Mouse (Mus musculus) urinary bladder, adult 18-20 months (tissue): ENCODE data around the gene Nectin2.
"Not testable (repeated sequence)": the region's sequence is repeated elsewhere in the genome, so short reads cannot be mapped to it uniquely, and the experiment has no call there.

Source experiments
- DNase-seq, 2 experiments: peaks; one replicate each; pipeline ENCODE4 v3.0.0; 2022; ENCODE audit warnings: low spot score in 2 of 2, mixed read lengths in 2 of 2

Gene Nectin2

DNA sequence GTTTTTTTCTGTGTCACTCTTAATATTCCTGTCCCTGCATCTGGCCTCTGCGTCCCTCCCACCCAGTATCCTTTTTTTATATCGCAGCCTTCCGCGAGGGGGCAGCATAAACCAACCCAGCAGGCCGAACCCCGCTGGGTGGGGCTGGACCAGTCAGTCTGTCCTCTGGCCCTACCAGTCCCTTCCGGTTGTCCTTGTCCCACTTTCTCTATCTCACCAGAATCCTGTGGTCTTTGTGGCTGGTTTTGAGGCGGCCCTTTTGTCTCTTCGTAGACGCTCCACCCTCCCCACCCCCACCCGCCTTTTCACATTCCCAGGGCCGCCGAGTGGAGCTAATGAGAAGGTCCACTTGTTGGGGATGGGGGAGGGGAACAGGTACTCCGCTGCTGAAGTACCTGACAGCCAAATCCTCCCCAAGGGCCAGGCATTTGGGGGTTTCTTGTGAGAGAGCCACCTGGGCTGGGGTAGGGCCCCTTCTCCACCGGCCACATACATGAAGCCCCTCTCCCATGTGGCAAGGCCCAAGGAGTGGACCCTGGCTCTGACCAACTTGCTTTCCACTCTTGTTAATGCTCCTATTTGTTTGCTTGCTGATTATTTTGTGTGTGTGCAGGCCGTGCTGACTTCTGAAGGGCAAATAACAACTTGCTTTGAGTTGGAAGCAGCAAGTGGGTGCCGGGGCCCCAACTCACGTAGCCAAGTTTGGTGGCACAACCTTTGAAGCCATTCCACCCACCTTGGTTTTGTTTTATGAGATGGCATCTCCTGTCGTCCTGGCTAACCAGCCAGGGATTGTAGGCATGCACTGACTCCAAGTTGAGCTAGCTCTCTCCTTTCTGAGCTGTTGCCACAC, at the start of gene Nectin2:
TSS of gene Nectin2 (minus strand) at position 267 of the 853 bp plus-strand sequence.
- DNase-seq, result peak; percentile 72 to 86

DNA sequence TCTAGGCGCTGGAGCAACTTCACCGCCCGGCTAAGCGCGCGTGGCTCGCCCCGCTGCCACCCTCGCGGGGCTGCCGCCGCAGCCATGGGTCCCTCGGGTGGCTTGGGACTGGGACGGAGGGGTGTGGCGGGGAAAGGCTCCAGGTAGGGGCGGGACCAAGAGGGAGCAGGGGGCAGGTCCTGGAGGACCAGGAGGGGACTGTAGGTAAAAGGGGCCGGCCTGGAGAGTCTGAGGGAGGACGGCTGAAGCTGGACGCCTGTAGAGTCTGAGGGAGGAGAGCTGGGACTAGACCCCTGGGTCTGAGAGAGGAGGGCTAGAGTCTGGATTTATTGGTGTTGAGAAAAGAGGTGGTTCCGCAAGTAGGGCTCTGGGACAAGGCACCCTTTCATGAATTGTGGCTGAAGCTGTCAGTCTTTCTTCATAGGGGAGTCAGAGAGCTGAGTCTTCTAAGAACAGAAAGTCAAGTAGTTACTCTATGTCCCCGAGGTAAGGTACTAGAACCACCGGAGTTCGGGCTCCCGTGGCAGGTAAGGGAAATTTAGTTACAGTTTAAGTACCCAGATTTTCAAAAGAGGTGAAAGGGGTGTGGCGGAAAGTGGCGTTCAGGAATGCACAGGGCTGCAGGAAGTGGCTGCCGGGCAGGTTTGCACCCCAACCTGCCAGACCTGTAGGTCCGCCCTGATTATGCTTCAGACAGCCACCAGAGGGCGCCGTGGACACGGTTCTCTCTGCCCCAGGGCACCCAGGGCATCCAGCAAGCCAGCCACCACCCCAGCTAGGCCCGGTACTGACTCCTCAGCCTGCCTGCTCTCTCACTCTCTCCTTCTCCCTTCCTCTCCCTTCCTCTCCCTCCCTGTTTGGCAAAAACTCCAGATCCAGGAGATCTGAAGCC, 46.7 kb upstream of the Nectin2 start, which contains the start of gene Cblc:
TSS of gene Cblc (minus strand) at position 113 of the 892 bp plus-strand sequence.
- peak; percentile 86 to 91 for DNase-seq

DNA sequence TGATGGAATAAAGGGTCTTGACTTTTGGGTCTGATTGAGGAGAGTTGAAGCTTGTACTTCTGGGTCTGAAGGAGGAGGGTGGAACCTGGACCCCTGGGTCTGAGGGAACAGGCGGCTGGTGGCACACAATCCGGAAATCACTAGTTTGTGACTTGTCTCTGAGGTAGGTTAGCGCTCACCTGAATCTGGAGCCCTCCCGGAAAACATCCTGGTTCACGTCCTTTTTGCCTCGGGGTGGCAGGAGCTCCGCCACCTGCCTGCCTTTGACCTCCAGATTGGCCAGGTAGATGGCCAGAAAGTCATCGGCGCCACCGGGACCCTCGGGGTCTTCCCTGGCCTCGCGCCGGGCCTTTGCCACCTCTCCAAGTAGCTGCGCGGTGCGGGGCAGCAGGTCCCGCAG, 46.0 kb upstream of the Nectin2 start:
- no peak for DNase-seq

DNA sequence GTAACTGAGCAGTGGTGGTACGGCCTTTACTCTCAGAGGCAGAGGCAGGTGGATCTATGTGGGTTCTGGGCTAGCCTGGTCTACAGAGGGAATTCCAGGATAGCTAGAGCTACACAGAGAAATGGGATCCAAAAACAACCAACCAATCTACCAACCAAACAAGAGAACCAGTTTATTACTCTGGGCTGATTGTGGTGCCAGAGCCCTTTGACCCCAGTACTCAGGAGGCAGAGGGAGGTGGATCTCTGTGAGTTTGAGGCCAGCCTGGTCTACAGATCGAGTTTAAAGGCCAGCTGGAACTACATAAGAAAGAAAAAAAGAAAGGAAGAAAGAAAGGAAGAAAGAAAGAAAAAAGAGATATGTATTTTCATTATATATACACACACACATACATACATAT, 45.0 kb upstream of the Nectin2 start:
- DNase-seq, result no peak

DNA sequence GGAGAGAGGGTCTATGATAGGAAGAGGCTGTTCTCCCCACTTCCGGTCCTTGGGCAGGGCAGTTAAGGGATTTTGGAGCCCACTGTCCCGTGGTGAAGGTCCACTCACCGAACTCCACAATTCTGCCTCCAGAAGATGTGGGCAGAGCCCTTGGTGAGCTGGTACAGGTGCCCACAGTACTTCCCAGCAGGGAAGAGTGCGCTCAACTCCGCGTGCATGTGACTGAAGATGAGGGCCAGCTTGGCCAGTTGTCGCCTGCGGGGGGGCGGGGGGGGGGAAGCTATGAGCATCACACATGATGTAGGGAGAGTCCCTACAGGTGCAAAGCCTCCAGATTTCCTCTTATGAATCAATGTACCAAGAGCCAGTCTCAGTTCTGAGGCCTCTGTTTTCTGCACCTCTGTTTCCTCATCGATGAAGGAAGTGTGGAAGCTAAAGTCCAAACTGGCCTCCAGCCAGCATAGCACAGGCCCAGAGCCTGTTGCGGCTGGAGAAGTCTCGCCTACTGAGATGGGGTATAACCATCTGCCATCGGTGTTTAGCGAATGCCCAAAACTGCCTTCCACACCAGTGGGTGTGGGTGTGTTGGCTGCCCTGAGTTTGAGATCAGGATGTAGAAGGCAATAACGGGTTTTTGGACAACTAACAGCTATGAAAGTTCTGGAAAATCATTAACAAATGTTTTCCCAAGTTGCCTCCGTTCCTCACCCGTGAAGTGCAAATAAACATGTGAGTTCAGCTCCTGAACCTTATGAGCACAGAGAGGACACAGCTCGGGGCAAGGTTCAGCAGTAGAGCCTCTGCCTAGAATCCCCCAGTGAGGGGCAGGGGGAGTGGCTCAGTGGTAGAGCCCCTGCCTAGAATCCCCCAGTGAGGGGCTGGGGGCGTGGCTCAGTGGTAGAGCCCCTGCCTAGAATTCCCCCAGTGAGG, 42.7 kb upstream of the Nectin2 start:
- no peak for DNase-seq

DNA sequence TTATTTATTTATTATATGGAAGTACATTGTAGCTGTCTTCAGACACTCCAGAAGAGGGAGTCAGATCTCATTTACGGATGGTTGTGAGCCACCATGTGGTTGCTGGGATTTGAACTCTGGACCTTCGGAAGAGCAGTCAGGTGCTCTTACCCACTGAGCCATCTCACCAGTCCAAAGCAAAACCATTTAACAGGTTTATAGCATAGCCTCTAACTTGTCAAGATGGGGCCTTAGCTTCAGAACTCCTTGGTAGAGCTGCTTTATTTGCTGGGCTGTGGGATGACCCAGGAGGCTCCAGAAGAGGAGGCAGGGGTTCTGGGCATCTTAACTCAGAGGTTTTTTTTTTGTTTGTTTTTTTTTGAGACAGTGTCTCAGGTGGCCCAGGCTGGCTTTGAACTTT, 41.2 kb upstream of the Nectin2 start:
- DNase-seq, result not testable (repeated sequence)

DNA sequence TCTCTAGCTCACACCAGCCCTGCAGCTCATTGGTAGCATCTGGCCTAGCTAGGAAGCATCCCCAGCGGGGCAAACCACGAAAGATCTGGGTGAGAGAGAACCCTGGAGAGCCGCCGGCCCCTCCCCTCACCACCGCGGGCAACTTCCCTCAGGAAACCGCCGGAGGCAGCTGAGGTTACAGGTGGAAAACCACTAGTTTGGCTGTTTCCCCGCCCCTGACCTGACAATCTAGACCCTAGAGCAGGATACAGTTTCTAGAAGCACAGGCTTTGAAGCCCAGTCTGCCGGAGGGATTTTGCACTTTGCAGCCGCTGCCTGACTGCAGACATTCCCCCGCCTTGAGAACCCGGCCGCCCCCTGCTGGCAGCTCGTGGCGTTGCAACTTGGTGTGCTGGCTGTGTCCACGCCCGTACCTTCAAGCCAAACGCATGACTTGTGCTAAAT, 39.6 kb upstream of the Nectin2 start:
- DNase-seq, result peak; percentile 80 to 98

DNA sequence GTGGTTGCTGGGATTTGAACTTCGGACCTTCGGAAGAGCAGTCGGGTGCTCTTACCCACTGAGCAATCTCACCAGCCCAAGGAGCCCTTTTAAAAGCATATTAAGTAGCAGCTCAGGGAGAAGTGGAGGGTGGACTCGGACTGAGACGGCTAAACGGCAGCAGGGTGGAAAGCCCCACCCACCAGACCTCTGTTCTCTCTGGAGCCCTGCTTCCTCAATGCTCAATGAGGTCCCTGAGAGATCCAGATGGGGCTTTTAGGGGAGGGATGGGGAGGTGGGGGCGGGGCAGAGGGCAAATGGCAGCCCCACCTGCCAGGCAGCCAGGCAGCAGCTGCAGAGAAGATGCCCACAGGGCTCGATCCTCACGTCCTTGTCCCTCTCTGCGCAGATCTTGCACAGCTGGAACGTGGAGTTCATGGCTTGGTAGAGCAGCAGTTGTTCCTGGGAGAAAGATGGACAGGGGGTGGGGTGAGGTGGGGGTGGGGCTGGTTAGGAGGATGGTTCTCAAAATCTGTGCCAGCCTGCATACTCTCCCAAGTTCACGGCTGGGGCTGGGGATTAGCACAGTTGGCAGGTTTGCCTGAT, 35.7 kb upstream of the Nectin2 start:
- no peak for DNase-seq

DNA sequence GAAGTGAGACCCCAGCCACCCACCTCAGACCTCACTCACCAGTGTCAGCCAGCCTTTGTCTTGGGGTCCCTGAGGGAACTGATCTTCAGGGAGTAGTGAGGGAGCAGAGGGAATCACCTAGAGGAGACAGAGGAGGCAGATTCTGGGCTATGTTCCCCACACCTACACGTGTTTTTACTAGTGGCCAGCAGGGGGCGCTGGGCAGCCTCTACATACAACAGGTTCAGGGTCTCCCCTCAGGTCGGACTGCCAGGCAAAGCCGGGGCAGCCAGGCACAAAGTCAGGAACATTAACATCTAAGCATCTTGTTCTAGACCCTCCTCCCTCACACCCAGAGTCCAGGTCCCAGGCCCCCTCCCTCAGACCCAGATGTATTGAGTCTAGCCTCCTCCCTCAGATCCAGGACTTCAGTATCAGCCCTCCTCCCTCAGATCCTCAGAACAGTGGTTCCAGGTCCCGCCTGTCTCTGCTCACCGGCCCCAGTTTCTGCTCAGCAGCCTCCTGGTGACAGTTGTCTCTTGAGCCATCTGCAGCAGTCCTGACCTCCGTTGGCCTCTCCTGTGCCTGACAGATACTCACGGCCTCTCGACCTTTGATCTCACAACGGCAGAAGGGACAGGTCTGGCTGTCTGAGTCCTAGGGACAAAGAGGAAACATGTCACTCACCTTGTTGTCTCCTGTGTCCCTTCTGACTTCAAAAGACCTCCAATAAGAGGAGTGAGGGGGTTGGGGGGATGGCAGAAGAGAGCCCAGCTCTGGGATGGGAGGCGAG, 34.7 kb upstream of the Nectin2 start:
- DNase-seq, result no peak

DNA sequence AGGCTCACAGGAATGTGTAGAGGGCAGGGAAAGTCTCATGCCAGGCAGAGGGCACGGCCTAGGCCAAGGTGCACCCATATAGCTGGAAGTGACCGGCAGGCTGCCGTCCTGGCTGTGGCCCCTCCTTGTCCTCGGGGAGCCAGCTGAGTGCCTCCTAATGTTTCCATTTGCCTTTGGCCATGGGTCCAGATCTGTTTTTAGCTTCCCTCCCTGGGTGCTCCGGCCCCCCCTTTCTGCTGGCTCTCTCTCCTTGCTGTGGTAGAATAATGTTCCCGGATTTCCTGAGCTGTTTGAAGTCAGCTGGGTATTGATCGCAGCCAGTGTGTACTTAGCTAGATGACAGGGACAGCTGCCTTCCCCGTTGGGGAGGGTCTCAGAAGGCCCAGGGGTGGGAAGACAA, 33.3 kb upstream of the Nectin2 start:
- DNase-seq, result no peak

DNA sequence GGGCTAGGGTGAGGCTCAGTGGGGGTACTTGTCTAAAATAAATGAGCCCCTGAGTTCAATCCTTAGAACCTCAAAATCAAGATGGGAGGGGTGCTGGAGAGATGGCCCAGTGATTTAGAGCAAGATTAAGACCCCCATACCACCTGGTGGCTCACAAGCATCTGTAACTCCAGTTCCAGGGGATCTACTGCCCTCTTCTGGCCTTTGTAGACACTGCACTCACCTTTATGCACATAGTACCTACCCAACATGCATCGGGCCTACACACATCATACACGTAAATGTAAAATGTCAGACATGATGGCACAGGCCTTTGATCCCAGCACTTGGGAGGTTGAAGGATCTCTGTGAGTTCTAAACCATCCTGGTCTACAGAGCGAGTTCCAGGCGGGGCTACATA, 32.4 kb upstream of the Nectin2 start:
- DNase-seq, result no peak

DNA sequence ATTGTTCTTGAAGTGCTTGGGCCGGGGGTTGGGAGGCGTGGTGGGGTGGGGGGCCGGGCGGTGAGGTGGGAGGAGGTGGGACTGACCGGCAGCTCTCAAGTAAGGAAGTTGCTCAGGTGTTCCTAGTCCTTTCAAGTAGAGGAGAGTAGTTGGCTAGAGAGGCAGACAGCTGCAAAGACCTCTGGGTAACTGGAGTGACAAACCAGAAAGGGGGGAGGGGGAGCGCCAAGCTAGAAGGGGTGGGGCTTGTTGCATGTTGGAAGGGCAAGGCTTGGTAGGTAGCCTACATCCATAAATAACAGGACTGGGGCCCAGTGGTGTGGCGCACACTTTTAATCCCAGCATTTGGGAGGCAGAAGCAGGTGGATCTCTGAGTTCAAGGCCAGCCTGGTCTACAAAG, 31.5 kb upstream of the Nectin2 start:
- DNase-seq, result no peak

DNA sequence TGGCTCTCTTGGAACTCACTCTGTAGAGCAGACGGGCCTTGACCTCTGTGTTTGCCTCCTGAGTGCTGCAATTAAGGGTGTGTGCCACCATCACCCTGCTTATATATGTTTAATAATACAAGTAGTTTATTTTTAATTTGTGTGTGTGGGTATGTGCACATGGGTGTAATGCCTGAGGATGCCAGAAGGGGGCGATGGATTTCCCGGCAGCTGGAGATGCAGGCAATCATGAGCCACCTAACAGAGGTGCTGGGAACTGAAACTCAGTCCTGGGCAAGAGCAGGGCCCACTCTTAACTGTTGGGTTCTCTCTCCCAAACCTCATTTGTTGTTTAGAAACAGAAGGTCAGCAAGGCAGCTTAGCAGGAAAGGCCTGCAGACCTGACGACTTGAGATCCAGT, 29.6 kb upstream of the Nectin2 start:
- DNase-seq, result no peak

DNA sequence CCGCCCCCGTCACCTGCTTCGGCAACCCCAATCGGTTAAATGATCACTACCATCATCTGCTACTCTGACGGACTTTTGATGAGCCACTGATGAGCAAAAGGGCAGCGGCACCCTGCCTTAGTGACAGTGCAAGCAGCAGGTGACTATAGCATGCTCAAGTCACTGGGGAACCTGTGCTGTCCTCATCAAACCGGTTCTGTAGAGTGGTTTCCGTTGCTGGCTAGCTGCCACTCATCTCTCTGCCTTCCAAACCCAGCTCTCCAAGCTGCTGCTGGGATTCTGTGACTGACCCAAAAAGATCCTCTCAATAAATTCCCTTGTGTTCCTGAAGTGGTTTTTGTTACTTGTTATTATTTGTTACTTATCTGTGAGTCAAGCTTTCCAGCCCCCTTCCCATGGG, 28.4 kb upstream of the Nectin2 start:
- DNase-seq, result no peak

DNA sequence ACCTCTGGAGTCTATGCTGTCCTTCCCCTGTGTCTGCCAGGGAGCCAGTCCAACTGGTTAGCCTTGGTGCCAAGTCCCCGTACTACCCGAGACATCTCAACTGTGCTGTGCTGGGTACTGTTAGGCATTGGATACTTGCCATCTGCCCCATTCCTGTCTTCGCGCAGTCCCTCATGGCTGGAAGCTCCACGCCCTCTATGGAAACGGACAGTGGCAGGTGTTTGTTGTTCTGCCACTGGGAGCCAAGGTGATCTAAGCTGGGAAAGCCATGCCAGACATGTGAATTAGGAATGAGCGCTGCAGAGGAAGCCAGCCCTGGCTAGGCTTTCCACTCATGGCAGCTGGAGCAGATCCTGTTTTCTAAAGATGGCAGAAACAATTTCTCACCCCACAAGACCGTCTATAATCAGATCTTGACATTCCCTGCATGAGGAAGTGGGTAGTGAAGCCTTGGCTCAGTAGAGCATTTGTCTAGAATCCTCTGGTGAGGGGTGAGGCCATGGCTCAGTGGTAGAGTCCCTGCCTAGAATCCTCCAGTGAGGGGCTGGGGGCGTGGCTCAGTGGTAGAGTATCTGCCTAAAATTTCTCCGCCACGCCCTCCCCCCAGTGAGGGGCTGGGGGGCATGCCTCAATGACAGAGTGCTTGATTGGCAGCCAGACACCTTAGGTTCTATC, 26.9 kb upstream of the Nectin2 start:
- no peak for DNase-seq

DNA sequence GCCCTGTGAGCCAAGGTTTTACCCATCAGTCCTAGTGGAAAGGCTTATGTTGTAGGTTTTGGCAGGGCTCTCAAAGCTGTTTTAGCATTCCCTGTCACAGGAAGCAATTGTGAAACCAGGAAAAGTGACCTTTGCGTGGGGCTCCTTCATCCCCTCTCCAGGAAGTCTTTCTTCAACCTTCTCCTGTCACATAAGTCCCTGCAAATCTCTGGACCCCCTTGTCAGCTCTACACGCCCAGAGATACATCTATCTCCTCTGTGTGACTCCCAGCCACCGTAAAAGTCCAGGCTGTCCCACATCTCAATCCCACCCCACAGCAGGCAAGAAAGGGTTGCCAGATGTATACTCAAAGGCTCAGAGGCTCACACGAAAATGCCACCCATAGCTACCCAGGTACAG, 21.4 kb upstream of the Nectin2 start:
- DNase-seq, result no peak

DNA sequence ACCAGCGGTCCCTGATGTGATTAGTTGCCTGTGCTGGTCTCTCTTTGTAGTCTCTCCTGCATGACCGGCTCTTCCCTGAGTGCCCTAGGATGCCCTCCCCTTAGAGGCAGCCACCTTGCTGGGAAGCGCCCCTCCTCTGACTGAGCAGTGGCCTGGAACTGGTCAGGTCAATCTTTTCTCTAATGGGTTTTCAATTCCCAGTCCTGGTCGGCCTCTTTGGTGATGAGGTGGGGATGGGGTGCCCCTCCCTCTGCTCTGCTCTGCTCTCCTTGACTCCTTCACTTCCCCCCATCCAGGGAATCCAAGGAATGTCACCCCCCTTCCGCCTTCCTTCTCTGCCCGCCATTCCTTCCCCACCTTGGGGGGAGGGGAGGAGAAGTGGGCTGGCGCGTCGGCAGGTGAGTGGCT, 20.7 kb upstream of the Nectin2 start, which contains the start of gene Bcam:
TSS of gene Bcam (minus strand) at position 33 of the 408 bp plus-strand sequence.
- DNase-seq, result no peak

DNA sequence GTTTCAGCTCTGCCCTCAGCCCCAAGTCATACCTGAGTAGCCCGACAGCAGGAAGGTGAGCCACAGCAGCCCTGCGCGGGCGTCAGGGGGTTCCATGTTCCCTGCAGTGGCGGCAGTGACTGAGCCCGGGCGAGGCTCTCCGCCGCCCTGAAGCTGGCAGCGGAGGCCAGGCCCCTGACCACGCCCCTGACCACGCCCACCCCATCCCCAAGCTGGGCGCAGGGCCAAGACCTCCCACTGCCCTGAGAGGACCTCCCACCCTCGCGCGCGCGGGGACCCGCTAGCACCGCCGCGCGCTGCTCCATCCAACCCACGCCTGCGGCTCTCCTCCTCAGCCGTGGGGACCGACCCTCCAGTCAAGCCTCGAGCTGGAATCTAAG, 20.1 kb upstream of the Nectin2 start:
- peak; percentile 80 to 88 for DNase-seq
